Mouse (Mus musculus): Measurements from ENCODE around the gene Nutm1. TPM values are rescaled to one million over a fixed set of nuclear protein-coding genes. Genes with fewer than 3 reads are reported as not detected.
"Not testable (repeated sequence)": the region's sequence is repeated elsewhere in the genome, so short reads cannot be mapped to it uniquely, and the experiment has no call there.

Nutm1 gene
- not detected for total RNA-seq (2021)
- long read RNA-seq, experiment 1 = 0 reads
- long read RNA-seq, experiment 2 = 0 reads

DNA sequence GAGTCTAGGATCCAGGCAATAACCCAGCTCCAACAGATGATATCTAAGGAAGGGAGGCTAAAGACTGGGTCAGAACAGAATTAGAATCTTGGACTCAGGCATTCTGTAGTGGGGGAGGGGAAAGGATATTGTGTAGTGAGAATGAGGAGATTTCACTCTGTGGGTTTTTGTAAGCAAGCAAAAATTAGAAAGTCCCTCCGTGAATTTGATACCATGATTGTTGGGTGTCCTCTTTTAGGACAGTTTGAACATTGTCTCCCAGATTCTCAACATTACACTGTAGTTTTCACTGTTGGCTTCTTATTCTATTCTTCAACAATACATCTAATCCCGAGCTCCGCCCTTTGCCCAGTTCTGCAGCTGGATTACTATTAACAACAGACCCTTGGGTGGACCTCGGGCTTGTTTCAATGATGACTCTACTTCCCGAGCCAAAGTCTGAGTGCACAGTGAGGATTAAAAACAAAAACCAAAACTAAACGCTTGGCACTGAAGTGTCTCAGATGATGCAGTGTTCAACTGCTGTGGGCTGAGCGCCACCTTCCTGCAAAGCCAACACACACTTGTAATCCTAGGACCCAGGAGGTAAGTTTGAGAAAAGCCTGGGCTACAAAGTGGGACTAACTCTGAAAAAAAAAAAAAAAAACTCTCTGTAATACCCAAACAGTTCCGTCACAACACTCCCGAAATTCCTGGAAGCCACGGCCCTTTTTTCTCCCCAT is at the start of gene Nutm1:
Gene Nutm1 (minus strand): TSS at position 51 of the 722 bp plus-strand sequence.
- DNase-seq = peak in 1 of 2 experiments; percentile 25

DNA sequence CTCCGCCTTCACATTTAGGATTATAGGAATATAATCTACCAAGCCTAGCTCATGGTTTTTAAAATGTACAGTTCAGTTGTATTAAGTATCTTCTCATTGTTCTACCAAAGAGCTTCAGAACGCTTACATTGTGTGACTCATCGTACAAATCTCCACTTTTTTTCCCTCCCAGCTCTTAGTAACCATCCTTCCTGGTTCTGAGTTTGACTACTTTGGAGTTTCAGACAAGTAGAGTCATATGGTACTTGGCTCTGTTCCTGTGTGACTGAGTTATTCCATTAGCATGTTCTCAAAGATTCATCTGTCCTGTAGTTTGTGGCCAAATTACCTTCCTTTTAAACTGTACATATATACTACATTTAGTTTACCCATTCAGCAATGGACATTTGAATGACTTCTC is 49.6 kb upstream of the Nutm1 start:
- DNase-seq = no peak

DNA sequence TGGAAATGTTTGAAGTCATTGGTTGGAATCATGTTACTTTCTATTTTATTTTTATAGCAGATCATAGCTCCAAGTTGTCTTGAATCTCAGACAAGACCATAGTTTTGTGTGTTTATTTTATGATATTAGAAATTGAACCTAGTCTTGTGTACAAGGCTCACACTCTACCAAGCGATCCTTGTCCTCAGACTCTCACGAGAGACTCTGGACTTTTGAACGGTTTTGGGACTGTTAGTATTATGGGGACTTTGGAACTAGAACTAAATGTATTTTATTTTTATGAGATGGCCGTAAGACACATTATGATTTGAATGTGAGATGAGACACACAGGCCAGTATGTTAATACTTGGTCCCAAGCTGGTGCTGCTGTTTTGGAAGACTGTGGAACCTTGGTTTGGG is 39.1 kb upstream of the Nutm1 start:
- DNase-seq = no peak

DNA sequence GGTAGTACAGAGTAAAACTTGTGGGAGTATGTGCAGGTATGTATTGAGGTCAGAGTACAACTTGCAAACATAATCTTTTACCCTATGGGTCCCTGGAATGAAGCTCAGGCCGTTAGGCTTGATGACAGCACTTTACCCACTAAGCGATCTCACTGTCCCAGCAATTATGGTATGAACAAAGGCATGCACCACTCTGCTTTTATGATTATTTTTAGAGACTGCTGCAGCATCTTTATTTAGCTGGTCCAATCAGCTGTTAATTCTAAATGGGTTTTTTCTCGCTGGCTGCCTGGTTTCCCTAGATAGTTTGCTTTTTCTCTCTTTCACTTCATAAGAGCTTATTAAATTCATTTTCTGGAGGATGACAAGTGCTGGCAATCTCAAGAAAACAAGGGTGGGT is 37.1 kb upstream of the Nutm1 start:
- DNase-seq = peak in 1 of 2 experiments; percentile 22

DNA sequence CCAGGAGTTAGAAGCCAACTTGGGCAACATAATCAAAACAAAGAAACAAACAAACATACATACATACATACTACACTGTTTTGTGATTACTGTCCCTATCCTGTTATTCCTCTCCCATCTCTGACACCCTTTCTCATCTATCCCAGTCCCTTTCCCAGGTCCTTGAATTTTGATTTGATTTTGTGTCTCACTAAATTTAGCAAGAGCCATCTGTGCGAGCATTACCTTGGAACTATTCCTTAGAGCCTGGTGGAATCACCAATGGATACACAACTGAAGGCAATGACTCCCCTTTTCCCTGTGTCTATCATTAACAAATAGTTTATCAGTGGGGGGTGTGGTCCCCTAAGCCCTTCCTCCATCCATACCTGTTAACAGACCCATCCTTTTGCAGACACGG is 33.7 kb upstream of the Nutm1 start:
- DNase-seq = no peak

DNA sequence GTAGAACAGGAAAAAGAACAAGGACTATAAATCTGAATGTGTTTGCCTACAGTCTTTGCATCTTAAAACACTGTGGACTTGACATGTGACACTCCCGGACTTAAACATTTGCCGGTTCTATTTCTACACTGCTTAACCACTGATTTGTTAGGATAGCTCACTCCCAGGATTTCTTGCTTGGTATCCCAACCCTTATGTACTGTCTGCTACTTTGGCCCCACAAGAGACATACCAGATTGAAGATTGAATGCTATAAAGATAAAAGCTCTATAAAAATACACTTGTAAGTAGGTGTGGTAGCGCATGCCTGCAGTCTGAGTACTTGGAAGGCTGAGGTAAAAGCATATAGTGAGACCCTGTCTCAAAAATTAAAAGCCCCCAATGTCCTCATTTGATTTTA is 30.4 kb upstream of the Nutm1 start:
- no peak for DNase-seq

DNA sequence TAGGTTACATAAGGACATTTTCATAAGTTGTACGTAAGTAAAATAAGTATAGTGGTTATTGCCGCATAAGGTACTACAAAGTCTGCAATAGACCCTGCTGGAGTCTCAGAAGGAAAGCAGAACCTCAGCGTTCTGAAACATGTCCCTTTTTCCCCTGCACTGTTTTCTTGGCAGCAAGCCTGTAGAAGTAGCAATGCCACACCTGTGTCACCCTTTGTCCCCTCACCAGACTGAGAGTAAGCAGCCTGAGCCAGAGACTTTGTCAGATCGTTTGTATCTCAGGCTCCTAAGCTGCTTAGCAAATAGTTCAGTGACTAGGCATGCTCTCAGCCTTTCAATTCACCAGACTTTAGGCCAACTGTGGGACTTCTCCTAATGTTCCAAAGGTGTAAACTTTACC is 28.0 kb upstream of the Nutm1 start:
- no peak for DNase-seq

DNA sequence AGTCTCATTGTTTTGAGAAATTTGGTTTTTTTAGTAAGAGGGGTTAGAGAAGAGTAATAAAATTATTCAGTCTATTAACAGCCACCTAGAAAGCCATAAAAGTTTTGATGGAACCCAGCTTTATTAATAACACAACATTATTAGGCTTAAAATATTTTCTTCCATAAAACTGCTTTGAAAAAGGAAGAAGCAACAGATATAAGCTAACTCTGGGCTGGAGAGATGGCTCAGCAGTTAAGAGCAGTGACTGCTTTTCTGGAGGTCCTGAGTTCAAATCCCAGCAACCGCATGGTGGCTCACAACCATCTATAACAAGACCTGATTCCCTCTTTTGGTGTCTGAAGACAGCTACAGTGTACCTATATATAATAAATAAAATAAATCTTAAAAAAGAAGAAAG is 27.0 kb upstream of the Nutm1 start:
- DNase-seq = not testable (repeated sequence)

DNA sequence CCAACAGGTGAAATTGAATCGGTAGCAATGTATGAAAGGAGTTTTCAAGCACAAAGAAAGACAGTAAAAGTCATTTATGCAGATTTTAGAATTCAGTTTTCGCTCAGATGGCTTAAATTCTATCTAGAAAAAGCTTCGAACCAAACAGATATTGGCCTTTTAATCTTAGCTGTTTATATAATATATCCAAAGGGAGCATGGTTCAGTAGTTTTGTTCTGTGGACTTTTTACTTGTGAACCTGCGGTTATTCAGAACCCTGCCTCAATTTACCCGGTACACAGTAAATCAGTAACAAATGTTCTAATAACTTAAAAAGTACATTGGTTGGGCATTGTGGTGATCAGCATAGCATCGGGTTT is 25.9 kb upstream of the Nutm1 start:
- no peak for DNase-seq

DNA sequence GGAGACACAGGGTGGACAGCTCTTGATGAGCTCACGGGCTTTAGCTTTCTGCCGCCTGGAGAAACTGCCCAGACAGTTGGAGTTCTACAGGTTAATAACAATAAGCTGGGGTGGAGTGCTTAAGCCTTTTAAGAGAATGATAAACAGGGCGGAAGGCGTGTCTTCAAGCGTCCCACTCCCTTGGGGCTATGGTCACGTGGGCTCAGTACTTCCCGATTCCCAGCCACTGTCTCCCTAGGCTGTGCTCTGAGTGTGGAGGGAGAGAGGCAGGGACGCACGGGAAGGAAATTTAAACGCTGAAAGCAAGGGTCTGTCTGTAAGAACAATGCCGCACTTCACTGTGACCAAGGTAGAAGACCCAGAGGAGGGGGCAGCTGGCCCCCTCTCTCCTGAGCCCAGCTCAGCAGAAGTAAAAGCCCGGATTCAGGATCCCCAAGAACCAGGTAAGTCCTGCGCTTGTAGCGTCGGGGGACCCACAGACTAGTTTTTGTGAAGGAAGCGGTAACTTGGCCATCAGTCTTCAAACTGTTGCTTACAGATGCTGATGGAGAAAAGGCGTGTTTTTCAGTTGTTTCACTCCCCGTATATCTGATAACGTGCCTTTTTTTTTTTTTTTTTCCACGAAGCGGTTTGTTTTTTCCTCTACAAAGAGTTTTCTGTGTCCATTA is 25.4 kb upstream of the Nutm1 start:
- DNase-seq = peak; percentile 82 to 86

DNA sequence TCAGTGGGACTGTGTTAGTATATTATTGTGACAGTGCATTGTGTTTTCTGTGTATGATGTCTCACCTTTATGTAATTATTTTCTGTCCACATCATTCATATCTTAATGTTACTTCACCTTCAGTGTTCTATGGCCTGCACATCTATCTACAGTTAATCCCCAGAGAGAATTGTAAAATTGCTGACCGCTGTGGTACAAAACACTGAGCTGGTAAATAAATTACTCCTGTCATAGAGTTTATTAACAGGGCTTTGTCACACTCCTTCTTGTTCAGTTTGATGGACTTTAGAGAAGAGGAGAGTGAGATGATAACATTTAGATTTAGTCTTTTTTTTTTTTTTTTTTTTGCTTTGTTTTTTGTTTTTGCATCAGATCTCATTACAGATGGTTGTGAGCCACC is 23.8 kb upstream of the Nutm1 start:
- DNase-seq = no peak

DNA sequence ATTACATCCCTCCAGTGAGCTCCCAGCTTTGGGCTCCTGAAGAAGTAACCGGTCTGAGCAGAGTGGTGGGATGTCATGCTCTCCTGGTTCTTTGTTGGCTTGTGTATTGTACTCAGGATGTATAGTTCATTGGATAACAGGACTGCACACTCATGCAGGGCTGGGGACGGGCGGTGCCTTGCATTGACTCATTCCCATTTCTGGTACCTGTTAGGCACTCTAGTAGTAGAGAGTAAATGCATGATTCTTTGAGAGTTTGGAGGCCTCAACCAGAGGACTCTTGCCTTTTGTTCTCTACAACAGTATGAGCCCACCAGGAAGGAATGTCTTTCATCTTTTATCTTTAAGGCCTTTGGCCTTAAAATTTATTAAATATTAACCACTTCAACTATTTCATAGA is 17.8 kb upstream of the Nutm1 start:
- DNase-seq = no peak

DNA sequence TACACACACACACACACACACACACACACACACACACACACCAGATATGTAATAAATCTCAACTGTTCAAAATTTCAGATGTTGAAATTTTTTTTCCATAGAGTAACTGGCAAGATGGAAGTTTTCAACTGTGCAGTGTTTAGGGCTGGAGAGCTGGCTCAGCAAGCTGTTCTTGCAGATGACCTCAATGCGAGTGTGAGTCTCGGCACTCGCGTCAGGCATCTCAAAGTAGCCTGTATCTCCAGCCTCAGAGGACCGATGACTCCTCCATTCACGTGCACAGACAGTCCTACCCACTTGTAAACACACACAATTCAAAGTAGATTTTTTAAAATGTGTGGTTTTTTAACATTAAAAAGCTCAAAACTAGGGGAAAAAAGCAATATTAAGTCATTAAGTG is 14.4 kb upstream of the Nutm1 start:
- DNase-seq = no peak

DNA sequence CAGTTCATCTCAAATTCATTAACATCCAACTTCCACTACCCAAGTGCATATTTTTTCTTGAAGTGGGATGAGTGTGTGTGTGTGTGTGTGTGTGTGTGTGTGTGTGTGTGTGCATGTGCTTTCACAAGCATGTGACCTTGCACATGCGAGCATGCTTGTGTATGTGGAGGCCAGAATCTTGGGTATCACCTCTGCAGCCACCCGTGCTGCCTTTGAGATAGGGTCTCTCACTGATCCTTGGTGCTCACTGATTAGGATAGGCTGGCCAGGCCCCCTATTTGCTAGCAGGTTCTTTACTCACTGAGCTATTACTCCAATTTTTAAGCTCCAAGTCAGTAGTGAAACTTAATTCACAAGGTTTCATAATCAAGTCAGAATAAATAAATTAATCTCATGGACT is 13.8 kb upstream of the Nutm1 start:
- no peak for DNase-seq

DNA sequence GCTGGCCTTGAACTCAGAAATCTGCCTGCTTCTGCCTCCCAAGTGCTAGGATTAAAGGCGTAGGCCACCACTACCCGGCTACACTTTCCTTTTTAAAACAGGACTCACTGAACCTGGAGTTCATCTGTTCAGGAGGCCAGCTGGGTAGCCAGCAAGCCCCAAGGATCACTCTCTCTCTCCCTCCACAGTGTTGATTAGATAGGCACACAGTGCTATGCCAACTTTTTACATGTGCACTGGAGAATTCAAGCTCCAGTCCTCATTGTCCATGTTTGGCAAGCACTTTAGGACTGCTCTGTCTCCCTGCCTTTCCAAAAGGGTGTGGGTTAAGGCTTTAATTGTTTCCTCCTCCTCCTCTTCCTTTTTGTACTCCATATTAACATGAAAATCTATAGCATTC is 10.9 kb upstream of the Nutm1 start:
- DNase-seq = peak; percentile 38 to 55

DNA sequence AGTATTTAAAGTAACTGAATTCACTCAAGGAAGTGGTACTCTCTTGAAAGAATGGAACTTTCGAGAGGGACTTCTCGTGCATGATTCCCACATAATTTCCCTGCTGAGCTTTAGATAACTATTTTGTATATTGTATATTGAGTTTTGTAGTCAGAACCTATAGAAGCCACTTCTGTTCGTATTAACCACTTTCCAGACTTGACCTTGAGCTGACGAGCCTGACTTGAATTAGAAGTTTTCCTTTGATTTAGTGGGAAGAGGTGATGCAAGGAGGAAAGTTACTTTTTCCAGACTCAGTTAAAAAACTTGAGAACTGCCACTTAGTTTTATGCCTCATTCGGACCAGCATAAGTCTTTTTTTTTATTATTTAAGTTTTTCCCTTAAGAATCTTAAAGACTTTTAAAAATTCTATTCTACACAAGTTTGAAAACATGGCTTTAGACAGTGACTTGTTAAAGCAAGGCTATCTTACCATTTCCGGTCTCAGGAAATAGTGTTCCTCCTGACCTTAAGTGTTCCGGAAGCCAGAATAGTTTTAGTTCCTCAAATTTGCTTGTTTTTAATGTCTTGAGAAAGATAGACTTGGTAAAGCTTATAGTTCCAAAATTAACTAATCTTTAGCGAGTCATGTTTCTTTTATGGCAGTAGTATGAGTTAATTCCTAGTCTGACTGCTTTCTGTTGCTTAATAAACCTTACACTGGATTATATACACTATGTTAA is 8.6 kb upstream of the Nutm1 start:
- DNase-seq = peak in 1 of 2 experiments; percentile 38

DNA sequence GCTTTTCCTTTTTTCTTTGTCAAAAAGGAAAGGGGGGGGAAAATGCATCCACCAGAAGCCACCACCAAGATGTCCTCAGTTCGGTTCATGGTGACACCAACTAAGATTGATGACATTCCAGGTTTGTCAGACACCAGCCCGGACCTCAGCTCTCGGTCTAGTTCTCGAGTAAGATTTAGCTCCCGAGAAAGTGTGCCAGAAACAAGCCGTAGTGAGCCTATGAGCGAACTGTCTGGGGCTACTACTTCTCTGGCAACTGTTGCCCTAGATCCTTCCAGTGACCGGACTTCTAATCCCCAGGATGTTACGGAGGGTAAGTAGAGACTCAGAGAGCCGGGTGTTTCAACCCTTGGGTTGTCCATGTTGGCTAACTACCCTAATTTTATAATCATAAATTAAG is 7.7 kb upstream of the Nutm1 start:
- peak; percentile 51 to 69 for DNase-seq

DNA sequence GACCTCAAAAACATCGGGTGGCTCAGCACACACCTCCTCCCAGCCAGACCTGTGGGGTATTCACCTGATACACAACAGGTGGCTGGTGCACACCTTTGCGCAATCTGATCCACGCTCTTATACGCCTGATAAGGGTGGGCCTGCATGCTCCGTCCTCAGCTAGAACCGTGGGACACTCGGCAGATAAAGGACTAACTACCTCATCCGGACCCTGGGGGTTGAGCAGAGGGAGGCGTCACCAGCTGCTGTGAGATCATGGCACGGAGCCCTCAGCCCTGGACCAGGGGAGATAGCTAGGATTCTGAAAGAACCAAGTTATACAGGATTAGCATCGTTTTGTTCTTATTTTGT is 7.1 kb upstream of the Nutm1 start, which contains the start of gene Gm21985:
Gene Gm21985 (plus strand): TSS at position 73 of the 351 bp plus-strand sequence.
- DNase-seq = peak; percentile 77 to 78

DNA sequence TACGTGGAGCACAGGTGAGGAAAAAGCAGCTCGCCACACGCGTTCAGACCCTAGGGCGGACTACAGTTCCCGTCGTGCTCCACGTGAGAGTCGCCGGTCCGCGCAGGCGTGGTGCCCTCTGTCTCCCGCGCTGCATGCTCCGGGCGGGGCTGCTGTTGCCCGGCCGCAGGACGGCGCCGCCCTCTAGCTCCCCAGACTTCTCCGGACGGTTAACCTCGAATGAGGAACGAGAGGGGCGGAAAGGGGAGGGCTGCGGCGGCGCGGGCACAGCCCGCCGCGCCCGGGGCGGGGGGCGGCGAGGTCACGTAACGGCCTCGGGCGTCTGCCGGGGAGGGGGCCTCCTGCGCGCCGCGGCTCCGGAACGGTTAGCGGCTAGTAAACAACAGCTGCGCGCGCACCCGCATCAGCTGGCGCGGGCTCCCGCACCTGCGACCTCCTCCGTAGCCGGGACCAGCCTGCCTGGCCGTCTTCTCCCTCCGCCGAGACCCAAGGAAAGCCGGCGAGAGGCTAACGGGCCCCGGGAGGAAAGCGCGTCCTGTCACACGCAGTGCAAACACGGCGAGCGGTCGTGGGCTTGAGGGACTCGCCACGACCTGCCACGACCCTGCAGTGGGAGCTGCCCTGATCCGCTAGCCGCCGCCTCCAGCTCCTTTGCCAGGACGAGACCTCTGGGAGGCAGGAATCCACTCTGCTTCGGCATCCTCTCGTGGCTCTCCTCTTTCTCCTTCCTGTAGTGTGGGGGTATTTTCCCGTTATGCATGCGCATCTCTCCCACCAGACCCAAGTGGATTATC is 6.6 kb upstream of the Nutm1 start, which contains the start of gene Slc12a6:
Gene Slc12a6 (plus strand): TSS at position 378 of the 794 bp plus-strand sequence.
- DNase-seq = peak; percentile 92 to 96

DNA sequence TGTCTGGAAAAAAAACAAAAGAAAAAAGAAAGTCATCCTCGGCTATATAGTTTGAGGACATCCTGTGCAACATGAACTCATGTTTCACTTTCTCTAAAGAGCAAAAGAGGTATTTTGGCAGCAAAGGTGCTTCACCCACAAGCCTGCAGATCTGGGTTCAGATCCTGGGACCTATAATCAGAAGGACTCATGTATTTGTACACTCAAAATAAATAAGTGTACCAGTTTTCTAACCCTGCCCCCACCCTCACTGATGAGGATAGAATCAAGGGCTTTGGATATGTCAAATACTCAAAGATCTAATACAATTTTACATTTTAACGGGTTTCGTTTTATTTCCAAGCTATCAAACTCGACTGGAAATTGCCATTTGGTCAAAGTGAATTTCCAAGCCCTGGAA is 5.3 kb upstream of the Nutm1 start:
- no peak for DNase-seq

DNA sequence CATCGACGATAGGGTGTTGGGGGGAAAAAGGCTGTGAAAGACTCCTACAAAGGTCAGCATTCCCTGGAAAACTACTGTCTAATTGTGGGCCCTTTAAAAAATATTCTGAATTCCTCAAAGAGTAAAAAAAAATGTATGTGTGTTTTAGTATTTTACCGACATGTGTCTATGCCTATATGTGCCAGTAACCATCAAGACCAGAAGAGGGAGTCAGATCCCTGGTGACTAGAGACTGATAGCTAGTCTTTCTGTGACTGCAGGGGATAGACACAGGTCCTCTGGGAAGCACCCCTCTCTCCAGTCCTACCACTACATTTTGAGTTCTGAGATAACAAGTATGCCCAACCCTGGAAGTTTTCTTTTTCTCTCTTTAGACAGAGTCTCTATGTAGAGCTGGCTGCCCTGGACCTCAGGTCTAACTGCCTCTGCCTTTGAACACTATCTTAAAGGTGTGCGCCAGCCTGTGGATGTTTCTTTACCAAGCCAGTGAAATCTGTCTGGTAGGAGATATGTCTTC is 3.7 kb upstream of the Nutm1 start:
- no peak for DNase-seq

All from heart, adult 18-20 months (tissue).